ENCODE assay signal across 9 mouse cellular contexts in genomic region chr17:32117872-32118421, GRCm38 (mm10). TPM values are rescaled to one million over a fixed set of nuclear protein-coding genes. Genes with fewer than 3 reads are reported as not detected.
DNase-seq lines count a peak whose midpoint lies in the region; ATAC-seq and TF ChIP-seq lines count a peak whose summit lies in the region.
"Not testable (repeated sequence)": the region's sequence is repeated elsewhere in the genome, so short reads cannot be mapped to it uniquely, and the experiment has no call there.
"Had no signal": no experiment of that assay in that cellular context is flagged by ENCODE, and none has a peak within 500 bp of the region (broad histone marks: within the 10 kb centered on the region; RNA-seq: fewer than 3 reads in every experiment).

No protein-coding gene starts in this region.

- H3K4me2 ChIP-seq in embryonic facial prominence, embryonic 13.5 days, result peak overlapping the region; percentile 56
- H3K4me2 ChIP-seq in hindbrain, postnatal 0 days (ENCODE audit: low read depth, low read length), result peak overlapping the region; percentile 39
- H3K4me2 ChIP-seq in liver, embryonic 16.5 days (ENCODE audit: low read depth, low read length), result peak overlapping the region; percentile 65
- H3K4me2 ChIP-seq in midbrain, postnatal 0 days (ENCODE audit: low read depth, low read length, poor library complexity, severe bottlenecking), result peak overlapping the region; percentile 36
- H3K4me2 ChIP-seq in stomach, postnatal 0 days (replicated peaks; ENCODE audit: low read depth), result peak overlapping the region; percentile 32

- not testable (repeated sequence) for TF ChIP-seq EP300 in stomach, postnatal 0 days (optimal IDR thresholded peaks at IDR 0.05)

- DNase-seq in MN1 (ENCODE audit: low spot score), result peak; percentile 84
- peak; percentile 38 for DNase-seq in gastrocnemius, postnatal 25 days
- DNase-seq in hindbrain, postnatal 0 days (ENCODE audit: low spot score), result peak; percentile 71
- peak; percentile 39 for DNase-seq in layer of hippocampus, postnatal 36 days
- DNase-seq in midbrain, postnatal 0 days (ENCODE audit: low spot score), result peak; percentile 58
- peak; percentile 65 for DNase-seq in stomach, postnatal 0 days (ENCODE audit: low spot score)

- ATAC-seq in embryonic facial prominence, embryonic 13.5 days (ENCODE audit: insufficient number of reproducible peaks, insufficient read depth, low FRiP score, low TSS enrichment, low read depth), result not testable (repeated sequence)
- peak; percentile 45 for ATAC-seq in hindbrain, postnatal 0 days
- peak; percentile 83 for ATAC-seq in liver, embryonic 16.5 days (ENCODE audit: low read depth)
- ATAC-seq in midbrain, postnatal 0 days (ENCODE audit: low FRiP score), result peak; percentile 50; the same call in 1 of the 2 replicates
- ATAC-seq in stomach, postnatal 0 days (ENCODE audit: low FRiP score, low TSS enrichment), result peak; percentile 74; the same call in 1 of the 2 replicates

- not testable (repeated sequence) for H3K27ac ChIP-seq in embryonic facial prominence, embryonic 13.5 days
- H3K27ac ChIP-seq in hindbrain, postnatal 0 days, result peak overlapping the region; percentile 48
- peak overlapping the region; percentile 77 for H3K27ac ChIP-seq in liver, embryonic 16.5 days (ENCODE audit: low read length)
- peak overlapping the region; percentile 13; the same call in 1 of the 2 replicates for H3K27ac ChIP-seq in midbrain, postnatal 0 days (ENCODE audit: low read depth, low read length)
- H3K27ac ChIP-seq in stomach, postnatal 0 days (replicated peaks), result peak overlapping the region; percentile 56; the same call in 1 of the 2 replicates

- peak overlapping the region; percentile 21; the same call in 1 of the 2 replicates for H3K9ac ChIP-seq in embryonic facial prominence, embryonic 13.5 days
- H3K9ac ChIP-seq in hindbrain, postnatal 0 days (replicated peaks; ENCODE audit: low read length); midbrain, postnatal 0 days (replicated peaks; ENCODE audit: low read length, poor library complexity, severe bottlenecking); stomach, postnatal 0 days (ENCODE audit: low read length): not testable (repeated sequence)
- H3K9ac ChIP-seq in liver, embryonic 16.5 days (ENCODE audit: low read depth, low read length), result peak overlapping the region; percentile 56

- peaks cover 36% of the 10 kb centered on the region for H3K4me1 ChIP-seq in embryonic facial prominence, embryonic 13.5 days
- not testable (repeated sequence) for H3K4me1 ChIP-seq in hindbrain, postnatal 0 days (ENCODE audit: insufficient read depth, low read length); midbrain, postnatal 0 days (ENCODE audit: insufficient read depth, low read length)
- H3K4me1 ChIP-seq in liver, embryonic 16.5 days (ENCODE audit: control insufficient read depth, low read depth, low read length), result peaks cover 69% of the 10 kb centered on the region
- peaks cover 10% of the 10 kb centered on the region for H3K4me1 ChIP-seq in stomach, postnatal 0 days (replicated peaks; ENCODE audit: control insufficient read depth, insufficient read depth)

- WGBS in embryonic facial prominence, embryonic 13.5 days, result 3% methylated on average over 12 of the region's 13 CpGs
- WGBS in hindbrain, postnatal 0 days, result 5% methylated on average over 12 of the region's 13 CpGs
- 9% methylated on average over 11 of the region's 13 CpGs for WGBS in liver, embryonic 16.5 days (ENCODE audit: insufficient replicate concordance)
- WGBS in midbrain, postnatal 0 days, result 3% methylated on average over 12 of the region's 13 CpGs
- 0% methylated on average over 12 of the region's 13 CpGs for WGBS in stomach, postnatal 0 days

- H3K9me3 ChIP-seq in embryonic facial prominence, embryonic 13.5 days; hindbrain, postnatal 0 days (ENCODE audit: low read length); liver, embryonic 16.5 days (replicated peaks; ENCODE audit: control insufficient read depth, low read length); midbrain, postnatal 0 days (ENCODE audit: low read length); stomach, postnatal 0 days (ENCODE audit: control insufficient read depth, low read length): not testable (repeated sequence)

- peaks cover 16% of the 10 kb centered on the region for H3K36me3 ChIP-seq in embryonic facial prominence, embryonic 13.5 days
- not testable (repeated sequence) for H3K36me3 ChIP-seq in hindbrain, postnatal 0 days (ENCODE audit: insufficient read depth, low read length); liver, embryonic 16.5 days (ENCODE audit: control insufficient read depth, insufficient read depth); midbrain, postnatal 0 days (ENCODE audit: insufficient read depth, low read length); stomach, postnatal 0 days (ENCODE audit: control insufficient read depth, insufficient read depth, low read length)

- peak overlapping the region; percentile 20 for H3K4me3 ChIP-seq in embryonic facial prominence, embryonic 13.5 days
- H3K4me3 ChIP-seq in hindbrain, postnatal 0 days (ENCODE audit: low read length); stomach, postnatal 0 days (ENCODE audit: low read depth, low read length): not testable (repeated sequence)
- H3K4me3 ChIP-seq in liver, embryonic 16.5 days (ENCODE audit: low read depth, low read length), result peak overlapping the region; percentile 43
- peak overlapping the region; percentile 12; the same call in 1 of the 2 replicates for H3K4me3 ChIP-seq in midbrain, postnatal 0 days (ENCODE audit: low read depth, low read length)

- H3K27me3 ChIP-seq in embryonic facial prominence, embryonic 13.5 days, result peaks cover 15% of the 10 kb centered on the region
- not testable (repeated sequence) for H3K27me3 ChIP-seq in hindbrain, postnatal 0 days (ENCODE audit: insufficient read depth, low read length); liver, embryonic 16.5 days (ENCODE audit: control insufficient read depth, insufficient read depth, low read depth, low read length); midbrain, postnatal 0 days (ENCODE audit: insufficient read depth, low read length); stomach, postnatal 0 days (ENCODE audit: control insufficient read depth, insufficient read depth, low read length)

- TF ChIP-seq CTCF in hindbrain, postnatal 0 days (IDR thresholded peaks at IDR 0.05; ENCODE audit: low read depth); midbrain, postnatal 0 days (IDR thresholded peaks at IDR 0.05); stomach, postnatal 0 days (IDR thresholded peaks at IDR 0.05; ENCODE audit: low read depth): not testable (repeated sequence)

RNA-seq across cellular contexts. Expression of gene Notch3, which starts 48.7 kb away (rescaled TPM):
- 16.1 and 16.8 TPM in 2 replicates for polyA plus RNA-seq in embryonic facial prominence, embryonic 13.5 days (2015; fragmentation: Nextera tagmentation; extraction: Ambion mirVana)
- total RNA-seq in gastrocnemius, postnatal 25 days (2021), result 10 to 100 TPM; 12.6 to 13.4 TPM
- total RNA-seq in hindbrain, postnatal 0 days (2014; rRNA removed), result 56.3 and 68.1 TPM in 2 replicates
- 5.8 and 6.5 TPM in 2 replicates for polyA plus RNA-seq in hindbrain, postnatal 0 days (2015; fragmentation: Nextera tagmentation; extraction: Ambion mirVana)
- total RNA-seq in layer of hippocampus, postnatal 36 days (2021), result 1 to 10 TPM; 7.0 to 8.2 TPM
- polyA plus RNA-seq in liver, embryonic 16.5 days (2015; fragmentation: Nextera tagmentation; extraction: Ambion mirVana), result 0.42 and 0.73 TPM in 2 replicates
- 42.4 and 43.9 TPM in 2 replicates for total RNA-seq in midbrain, postnatal 0 days (2014; rRNA removed)
- polyA plus RNA-seq in midbrain, postnatal 0 days (2015; fragmentation: Nextera tagmentation; extraction: Ambion mirVana), result 5.2 and 5.7 TPM in 2 replicates
- 3.9 and 4.0 TPM in 2 replicates for polyA plus RNA-seq in stomach, postnatal 0 days (2015; fragmentation: Nextera tagmentation; extraction: Ambion mirVana)
- total RNA-seq: neutrophil, adult 5-6 weeks had no signal
